Mouse (Mus musculus): ENCODE measurements around the gene Smap2.

DNA sequence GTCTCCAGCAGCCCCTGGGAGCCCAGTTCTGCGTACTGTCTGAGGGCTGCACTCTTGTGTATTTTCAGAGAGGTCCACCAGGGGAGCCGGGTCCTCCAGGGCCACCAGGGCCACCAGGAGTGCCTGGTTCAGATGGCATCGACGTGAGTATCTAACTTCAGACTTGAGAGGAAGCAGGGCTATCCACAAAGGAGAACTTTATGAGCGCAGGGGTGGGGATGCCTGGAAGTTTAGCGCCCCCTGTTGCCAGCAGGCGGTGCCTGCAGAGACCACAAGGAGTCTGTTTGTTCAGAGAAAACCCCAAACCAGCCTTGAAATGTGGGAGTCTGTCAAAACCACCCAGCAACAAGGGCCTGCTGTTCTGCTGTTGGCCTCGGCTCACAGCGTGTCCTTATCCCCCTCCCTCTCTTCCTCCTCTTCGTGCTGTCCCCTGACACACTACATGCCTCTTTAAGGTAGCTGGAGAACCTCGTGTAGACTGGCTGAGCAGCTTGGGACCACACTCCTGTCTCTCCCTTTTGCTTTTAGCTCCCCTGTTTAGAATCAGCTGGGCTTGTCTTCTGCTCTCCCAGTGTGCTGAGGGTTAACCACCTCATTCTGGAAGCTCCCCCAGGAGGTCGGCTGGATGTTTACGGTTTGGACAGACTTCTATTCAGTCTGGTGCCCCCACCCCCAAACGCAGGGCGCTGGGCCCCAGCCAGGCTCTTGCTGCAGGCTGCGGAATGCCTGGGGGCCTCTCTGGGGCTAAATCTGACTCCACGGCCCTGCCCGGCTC lies 24.0 kb upstream of the Smap2 start:
- 0 out of 2 replicates have a peak, but pooled peaks have one; percentile 14 for TF ChIP-seq CTCF (IDR thresholded peaks at IDR 0.05; ENCODE audit: borderline replicate concordance, insufficient read depth, low read length)
- no peak for TF ChIP-seq POLR2A (IDR thresholded peaks at IDR 0.05; ENCODE audit: low read depth, low read length)

Data from embryonic fibroblast, embryonic 13.5 days (primary cell).